Comparison of ENCODE assay signal across 16 mouse cellular contexts in the genomic region with DNA sequence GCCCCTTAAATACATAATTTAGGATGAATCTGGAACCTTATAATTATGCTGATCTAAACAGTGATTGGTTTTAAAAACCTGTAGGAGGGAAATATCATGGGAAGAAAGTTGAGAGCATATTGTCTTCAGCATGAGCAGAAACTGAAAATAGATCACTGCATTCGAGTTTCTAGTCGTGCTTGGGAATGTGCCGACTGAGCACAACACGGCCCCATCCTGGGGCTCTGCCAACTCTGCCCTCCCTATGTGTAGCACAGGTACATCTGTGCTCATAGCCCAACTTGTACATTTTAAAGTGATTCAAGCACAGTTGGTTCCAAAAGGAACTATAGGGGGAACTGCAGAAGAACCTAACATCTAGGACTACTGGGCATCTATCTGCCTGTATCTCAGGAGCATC.
DNase-seq lines count a peak whose midpoint lies in the region; ATAC-seq and TF ChIP-seq lines count a peak whose summit lies in the region.
"Had no signal": no experiment of that assay in that cellular context is flagged by ENCODE, and none has a peak within 500 bp of the region (broad histone marks: within the 10 kb centered on the region; RNA-seq: fewer than 3 reads in every experiment).

No protein-coding gene starts in this region.

- no peak overlapping the region for H3K27ac ChIP-seq in forebrain, postnatal 0 days (ENCODE audit: low read depth, low read length)
- no peak overlapping the region for H3K27ac ChIP-seq in forebrain, embryonic 14.5 days (ENCODE audit: low read depth, low read length)
- H3K27ac ChIP-seq: embryonic facial prominence, embryonic 15.5 days; heart, embryonic 15.5 days; liver, embryonic 14.5 days; midbrain, embryonic 15.5 days; neural tube, embryonic 12.5 days had no signal

- H3K4me3 ChIP-seq in forebrain, postnatal 0 days (ENCODE audit: low read depth, low read length): no peak overlapping the region
- H3K4me3 ChIP-seq in forebrain, embryonic 14.5 days (ENCODE audit: low read depth, low read length): no peak overlapping the region
- H3K4me3 ChIP-seq: embryonic facial prominence, embryonic 15.5 days; heart, embryonic 15.5 days; midbrain, embryonic 15.5 days; neural tube, embryonic 12.5 days had no signal

- H3K27me3 ChIP-seq in forebrain, postnatal 0 days (ENCODE audit: insufficient read depth, low read length): no peaks in the 10 kb centered on the region
- no peaks in the 10 kb centered on the region for H3K27me3 ChIP-seq in forebrain, embryonic 14.5 days (replicated peaks; ENCODE audit: control insufficient read depth, insufficient read depth, low read length)
- H3K27me3 ChIP-seq: embryonic facial prominence, embryonic 15.5 days; heart, embryonic 15.5 days; midbrain, embryonic 15.5 days; neural tube, embryonic 12.5 days had no signal

- no peaks in the 10 kb centered on the region for H3K4me1 ChIP-seq in forebrain, postnatal 0 days (ENCODE audit: insufficient read depth)
- H3K4me1 ChIP-seq in forebrain, embryonic 14.5 days (ENCODE audit: control insufficient read depth, insufficient read depth, low read length): no peaks in the 10 kb centered on the region
- H3K4me1 ChIP-seq: embryonic facial prominence, embryonic 15.5 days; heart, embryonic 15.5 days; midbrain, embryonic 15.5 days; neural tube, embryonic 12.5 days had no signal

- 84% methylated on average over 4 of the region's 4 CpGs for WGBS in forebrain, postnatal 0 days
- WGBS in forebrain, embryonic 14.5 days: 89% methylated on average over 4 of the region's 4 CpGs

- no peaks in the 10 kb centered on the region for H3K36me3 ChIP-seq in forebrain, postnatal 0 days (ENCODE audit: insufficient read depth)
- no peaks in the 10 kb centered on the region for H3K36me3 ChIP-seq in forebrain, embryonic 14.5 days (ENCODE audit: control insufficient read depth, insufficient read depth, low read length)
- H3K36me3 ChIP-seq: embryonic facial prominence, embryonic 15.5 days; heart, embryonic 15.5 days; midbrain, embryonic 15.5 days; neural tube, embryonic 12.5 days had no signal

- ATAC-seq in forebrain, postnatal 0 days: no peak
- no peak for ATAC-seq in forebrain, embryonic 14.5 days
- ATAC-seq: midbrain, embryonic 15.5 days had no signal

- no peak overlapping the region for H3K9ac ChIP-seq in forebrain, postnatal 0 days
- no peak overlapping the region for H3K9ac ChIP-seq in forebrain, embryonic 14.5 days (ENCODE audit: low read length)
- H3K9ac ChIP-seq: embryonic facial prominence, embryonic 15.5 days; heart, embryonic 15.5 days; liver, embryonic 14.5 days; midbrain, embryonic 15.5 days; neural tube, embryonic 12.5 days had no signal

- H3K9me3 ChIP-seq in forebrain, postnatal 0 days (ENCODE audit: low read length): no peaks in the 10 kb centered on the region
- no peaks in the 10 kb centered on the region for H3K9me3 ChIP-seq in forebrain, embryonic 14.5 days (replicated peaks; ENCODE audit: control insufficient read depth, low read length)
- H3K9me3 ChIP-seq: embryonic facial prominence, embryonic 15.5 days; heart, embryonic 15.5 days; midbrain, embryonic 15.5 days; neural tube, embryonic 12.5 days had no signal

- no peak overlapping the region for H3K4me2 ChIP-seq in forebrain, postnatal 0 days (ENCODE audit: low read depth)
- no peak overlapping the region for H3K4me2 ChIP-seq in forebrain, embryonic 14.5 days (ENCODE audit: low read length)
- H3K4me2 ChIP-seq: embryonic facial prominence, embryonic 15.5 days; heart, embryonic 15.5 days; midbrain, embryonic 15.5 days; neural tube, embryonic 12.5 days had no signal

- DNase-seq in forebrain, postnatal 0 days: peak; percentile 1
- DNase-seq in forebrain, embryonic 14.5 days (ENCODE audit: low spot score): no peak
- DNase-seq in frontal cortex, postnatal 36 days (ENCODE audit: low spot score in 2 of 2): peak; percentile 53 to 77
- peak; percentile 39 for DNase-seq in left cerebral cortex, adult 11 months (ENCODE audit: low spot score)
- DNase-seq in right cerebral cortex, adult 2 months (ENCODE audit: low spot score in 2 of 2): peak; percentile 58 to 71
- no peak for DNase-seq in thymus, adult 18-20 months
- no peak for DNase-seq in thymus, postnatal 4 days
- no peak for DNase-seq in thymus, postnatal 25 days
- DNase-seq: adrenal gland, adult 8-10 months; lung, postnatal 36 days; thymus, postnatal 14 days had no signal

- TF ChIP-seq CTCF in forebrain, postnatal 0 days (IDR thresholded peaks at IDR 0.05; ENCODE audit: low read depth): no peak

Comparison
In these comparisons a context has a peak if more than half of its experiments do, and no peak if none do; other contexts are left out.
1. DNase-seq: peak in forebrain, postnatal 0 days (single experiment), frontal cortex, postnatal 36 days (2 of 2), left cerebral cortex, adult 11 months (single experiment) and right cerebral cortex, adult 2 months (2 of 2); none in forebrain, embryonic 14.5 days (single experiment), thymus, adult 18-20 months (0 of 2), thymus, postnatal 4 days (single experiment) and thymus, postnatal 25 days (single experiment).